Mouse (Mus musculus) heart, adult 18-20 months (tissue): ENCODE data around the gene Ripor2. TPM values are rescaled to one million over a fixed set of nuclear protein-coding genes. Genes with fewer than 3 reads are reported as not detected.

Source experiments
- DNase-seq, 2 experiments: peaks; one replicate each; pipeline ENCODE4 v3.0.0; 2021 to 2022; ENCODE audit warnings: mixed read lengths in 1 of 2
- total RNA-seq, 2 experiments: library from RNA; stranded (reverse); gene quantifications; 2 replicates each; pipeline ENCODE4 v1.2.3; 2021

The Ripor2 gene
- total RNA-seq, 2 experiments from 2014 or later, result 7.0 to 11.4 TPM

- DNase-seq, result no peak
These were observed 65.5 kb downstream of the Ripor2 start for GRCm38 (mm10) chr13:24647444-24647843.

GRCm38 (mm10) chr13:24648027-24648426 lies 66.0 kb downstream of the Ripor2 start:
- no peak for DNase-seq

GRCm38 (mm10) chr13:24648668-24649067 lies 66.7 kb downstream of the Ripor2 start:
- DNase-seq, result no peak

- DNase-seq, result no peak
These were observed 67.1 kb downstream of the Ripor2 start for GRCm38 (mm10) chr13:24649099-24649498.

GRCm38 (mm10) chr13:24651018-24651417 lies 69.0 kb downstream of the Ripor2 start:
- no peak for DNase-seq

- DNase-seq, result no peak
These were observed 73.1 kb downstream of the Ripor2 start for GRCm38 (mm10) chr13:24654919-24655635.

- DNase-seq, result no peak
These were observed 74.9 kb downstream of the Ripor2 start for GRCm38 (mm10) chr13:24656719-24657497.

- DNase-seq, result no peak
These were observed 84.8 kb downstream of the Ripor2 start for GRCm38 (mm10) chr13:24666763-24667162.

- DNase-seq, result no peak
These were observed 86.6 kb downstream of the Ripor2 start for GRCm38 (mm10) chr13:24668556-24668955.

- no peak for DNase-seq
These were observed 88.7 kb downstream of the Ripor2 start for GRCm38 (mm10) chr13:24670676-24671075.

- DNase-seq, result no peak
These were observed 97.2 kb downstream of the Ripor2 start for GRCm38 (mm10) chr13:24679027-24679680.

- DNase-seq, result no peak
These were observed 99.0 kb downstream of the Ripor2 start for GRCm38 (mm10) chr13:24680951-24681350.

- DNase-seq, result no peak
These were observed 100.4 kb downstream of the Ripor2 start for GRCm38 (mm10) chr13:24682346-24682745.

- no peak for DNase-seq
These were observed 102.5 kb downstream of the Ripor2 start for GRCm38 (mm10) chr13:24684503-24684902.

GRCm38 (mm10) chr13:24685846-24686245 lies 103.9 kb downstream of the Ripor2 start:
- peak in 1 of 2 experiments; percentile 19 for DNase-seq

- peak; percentile 78 to 93 for DNase-seq
These were observed 105.0 kb downstream of the Ripor2 start for GRCm38 (mm10) chr13:24686705-24687665.

- no peak for DNase-seq
These were observed 111.3 kb downstream of the Ripor2 start for GRCm38 (mm10) chr13:24693312-24693711.

- no peak for DNase-seq
These were observed 116.8 kb downstream of the Ripor2 start for GRCm38 (mm10) chr13:24698746-24699145.

- DNase-seq, result no peak
These were observed 120.1 kb downstream of the Ripor2 start for GRCm38 (mm10) chr13:24702128-24702527.

GRCm38 (mm10) chr13:24709656-24710396 lies 127.8 kb downstream of the Ripor2 start:
- DNase-seq, result no peak

GRCm38 (mm10) chr13:24710968-24711367 lies 129.0 kb downstream of the Ripor2 start:
- peak in 1 of 2 experiments; percentile 27 for DNase-seq
